Mouse (Mus musculus): ENCODE measurements around the gene Acbd5.

Gene Acbd5

DNA sequence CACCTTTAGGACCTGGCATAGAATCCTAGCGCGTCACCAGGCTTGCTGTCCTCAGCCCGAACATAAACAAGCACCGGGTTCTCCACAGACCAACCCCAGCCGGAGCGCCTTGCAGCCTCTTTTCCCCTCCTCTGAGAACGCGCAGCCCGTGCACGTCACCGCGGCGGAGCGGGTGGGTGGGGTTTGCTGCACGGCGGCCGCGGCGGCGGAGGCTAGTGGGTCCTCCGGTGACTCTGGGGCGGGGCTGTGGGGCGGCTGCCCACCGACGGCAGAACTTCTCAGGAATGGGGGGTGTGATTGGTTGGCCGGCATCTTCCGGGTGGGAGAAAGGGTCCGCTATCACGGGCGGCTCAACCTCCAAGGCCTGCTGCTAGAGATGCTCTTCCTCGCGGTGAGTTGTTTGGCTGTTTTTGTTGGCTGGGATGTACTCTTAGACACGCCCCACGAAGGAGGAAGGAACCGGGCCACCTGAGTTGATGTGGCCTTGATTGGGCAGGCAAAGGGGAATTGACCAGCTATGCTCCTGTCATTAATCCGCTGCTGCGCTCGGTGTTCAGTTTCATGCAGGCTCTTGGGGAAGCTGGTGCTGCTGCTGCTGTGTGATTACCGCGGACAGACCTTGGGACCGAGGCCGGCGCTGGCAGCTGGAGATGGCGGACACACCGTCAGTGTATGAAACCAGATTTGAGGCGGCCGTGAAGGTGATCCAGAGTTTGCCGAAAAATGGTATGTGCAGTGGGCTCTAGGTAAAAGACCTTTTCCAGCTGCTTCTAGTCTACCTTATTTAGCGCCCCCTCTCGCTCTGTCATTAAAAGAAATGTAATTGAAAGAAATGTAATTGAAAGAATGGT lies 1.2 kb downstream of the Acbd5 start:
- peak; percentile 96 to 97 for DNase-seq

DNA sequence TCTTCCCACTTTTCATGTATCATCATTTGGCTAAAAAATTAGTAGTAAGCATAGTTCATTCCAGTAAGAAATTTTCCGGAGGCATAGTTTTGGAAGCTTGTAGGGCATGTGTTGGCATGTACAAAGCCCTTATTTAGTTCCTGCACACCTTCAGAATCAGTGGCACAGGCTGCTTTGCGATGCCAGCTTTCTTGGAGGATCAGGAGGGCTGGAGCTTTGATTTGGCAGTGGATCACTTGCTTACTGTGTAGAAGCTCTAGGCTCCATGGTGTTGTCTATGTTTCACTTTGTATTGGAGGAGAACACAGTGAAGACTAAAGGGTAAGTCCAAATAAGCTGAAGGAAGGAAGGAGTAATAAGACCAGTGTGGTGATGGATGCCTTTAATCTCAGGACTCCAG lies 2.5 kb downstream of the Acbd5 start:
- no peak for DNase-seq

GRCm38 (mm10) chr2:23071406-23071805 lies 3.4 kb downstream of the Acbd5 start:
- no peak for DNase-seq

DNA sequence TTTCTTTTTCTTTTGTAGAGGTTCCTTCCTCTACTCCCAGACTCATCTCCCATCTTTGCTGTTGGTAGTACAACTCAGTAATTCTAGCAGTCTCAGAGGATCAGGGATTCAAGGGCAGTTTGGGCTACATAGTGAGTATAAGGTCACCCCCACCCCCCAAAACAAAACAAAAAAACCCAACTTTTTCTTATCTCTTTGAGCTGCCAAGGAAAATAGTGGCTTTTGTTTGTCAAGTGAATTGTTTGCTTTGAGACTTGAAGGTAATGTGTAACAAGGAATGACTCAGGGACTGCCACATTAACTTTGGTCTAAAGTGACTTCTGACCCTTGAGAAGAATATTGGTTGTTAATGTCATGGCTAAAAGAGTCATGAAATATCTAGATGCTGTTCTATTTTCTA lies 7.9 kb downstream of the Acbd5 start:
- no peak for DNase-seq

- no peak for DNase-seq
These were observed 8.8 kb downstream of the Acbd5 start for GRCm38 (mm10) chr2:23076783-23077182.

- no peak for DNase-seq
These were observed 9.7 kb downstream of the Acbd5 start for GRCm38 (mm10) chr2:23077693-23078092.

DNA sequence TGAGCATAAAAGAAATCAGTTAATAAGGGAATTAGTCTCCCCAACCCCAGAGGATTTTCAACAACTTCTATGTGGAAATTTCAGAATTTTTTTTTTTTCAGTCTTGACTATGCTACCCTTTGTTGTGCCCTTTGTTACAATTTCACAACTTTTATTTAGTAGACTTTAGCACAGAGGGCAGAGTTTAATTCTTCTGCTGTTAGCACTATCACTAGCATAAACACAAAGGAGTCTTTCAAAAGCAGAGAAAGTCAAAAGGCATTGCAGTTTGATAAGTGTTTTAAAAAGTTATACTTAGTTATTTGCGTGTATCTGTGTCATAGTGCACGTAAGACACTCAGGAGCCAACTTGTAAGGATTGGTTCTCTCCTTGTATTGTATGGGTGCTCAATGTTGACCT lies 10.6 kb downstream of the Acbd5 start:
- DNase-seq: no peak

- DNase-seq: no peak
These were observed 16.6 kb downstream of the Acbd5 start for GRCm38 (mm10) chr2:23084540-23084939.

DNA sequence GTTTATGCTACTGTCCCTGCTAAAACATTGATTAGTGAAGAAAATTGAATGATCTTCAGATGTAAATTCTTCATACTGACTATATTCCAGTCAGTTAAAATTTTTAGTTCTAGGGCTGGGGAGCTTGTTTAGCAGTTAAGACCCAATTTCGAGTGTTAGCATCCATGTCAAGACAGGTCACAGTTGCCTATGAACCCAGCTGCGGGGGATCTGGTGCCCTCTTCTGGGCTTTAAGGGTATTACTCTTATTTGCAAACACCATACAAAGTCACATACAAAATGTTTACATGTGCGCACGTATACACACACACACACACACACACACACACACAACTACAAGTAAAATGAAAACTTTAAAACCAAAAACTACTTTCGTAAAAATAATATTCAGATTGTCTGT lies 24.2 kb downstream of the Acbd5 start:
- DNase-seq: peak; percentile 42 to 46

DNA sequence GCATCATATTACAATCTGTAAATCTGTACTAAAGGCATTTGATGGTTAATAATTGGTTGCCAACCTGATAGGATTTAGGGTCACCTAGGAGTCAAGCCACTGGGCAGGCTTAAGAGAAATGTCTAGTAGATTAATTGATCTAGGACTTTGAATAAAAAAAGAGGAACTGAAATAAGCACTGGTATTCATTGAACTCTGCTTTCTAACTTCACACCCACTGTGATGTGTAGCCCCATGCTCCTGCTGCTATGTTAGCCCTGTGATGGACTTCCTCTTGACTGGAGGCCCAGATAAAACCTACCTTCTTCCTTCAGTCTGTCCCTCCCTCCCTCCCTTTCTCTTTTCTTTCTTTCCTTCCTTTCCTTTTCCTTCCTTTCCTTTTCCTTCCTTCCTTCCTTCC lies 29.1 kb downstream of the Acbd5 start:
- DNase-seq: no peak

GRCm38 (mm10) chr2:23102266-23102665 lies 34.3 kb downstream of the Acbd5 start:
- DNase-seq: no peak

DNA sequence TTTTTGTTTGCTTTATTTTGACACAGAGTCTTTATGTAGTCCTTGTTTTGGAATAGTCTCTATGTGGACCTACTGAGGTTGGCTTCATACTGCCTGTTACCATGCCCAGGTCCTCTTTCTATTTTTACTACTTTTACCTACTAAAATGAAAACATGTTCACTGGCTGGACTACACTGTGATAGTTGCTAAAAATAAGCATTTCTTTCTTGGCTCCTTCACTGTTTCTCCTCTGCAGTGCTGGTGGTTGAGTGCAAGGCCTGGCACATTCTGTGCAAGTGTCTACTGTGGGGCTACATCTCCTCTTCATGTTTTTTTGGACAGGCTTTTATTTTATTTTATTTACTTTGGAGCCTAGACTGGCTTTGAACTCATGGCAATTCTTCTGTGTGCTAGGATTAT lies 51.6 kb downstream of the Acbd5 start:
- DNase-seq: peak in 1 of 2 experiments; percentile 8

GRCm38 (mm10) chr2:23155199-23155621 lies 87.2 kb downstream of the Acbd5 start:
- DNase-seq: no peak

- peak; percentile 98 for DNase-seq
These were observed 88.0 kb downstream of the Acbd5 start, which contains the start of the genes Mastl and Yme1l1 for GRCm38 (mm10) chr2:23155777-23156607. Gene Mastl (minus strand): TSS chr2:23156024. Gene Yme1l1 (plus strand): TSS chr2:23156369.

GRCm38 (mm10) chr2:23156608-23157081 lies 88.7 kb downstream of the Acbd5 start:
- DNase-seq: no peak

Data from cerebellum, postnatal 14 days (tissue).